Mouse (Mus musculus) CH12.LX (cell line): ENCODE data around the gene Styxl1. TPM values are rescaled to one million over a fixed set of nuclear protein-coding genes. Genes with fewer than 3 reads are reported as not detected.

ENCODE experiments used
- DNase-seq: peaks from one replicate; pipeline ENCODE4 v3.0.0-alpha.2; 2013; ENCODE audit errors: extremely low read depth
- H3K27ac ChIP-seq: 2 replicates; pipeline ENCODE4 v1.5.1; 2012; ENCODE audit warnings: low read depth, mild to moderate bottlenecking, control low read depth, moderate library complexity; ENCODE audit not compliant: insufficient read depth
- H3K27me3 ChIP-seq: replicated peaks from 2 replicates; pipeline ENCODE3; 2012; ENCODE audit warnings: inconsistent platforms
- H3K36me3 ChIP-seq, 2 experiments: replicated peaks in 1 of 2; 2 replicates each; pipeline versions ENCODE3 to v1.6.1; 2012; ENCODE audit warnings: inconsistent platforms in 1 of 2, low read length in 1 of 2, mild to moderate bottlenecking in 1 of 2, mixed read lengths in 1 of 2, moderate library complexity in 1 of 2; ENCODE audit not compliant: control insufficient read depth in 1 of 2, insufficient read depth in 1 of 2
- H3K4me1 ChIP-seq, 2 experiments: 2 replicates each; pipeline ENCODE4 v1.6.1; 2012; ENCODE audit warnings: inconsistent platforms in 1 of 2, moderate library complexity in 1 of 2; ENCODE audit not compliant: insufficient read depth in 2 of 2, control insufficient read depth in 1 of 2
- H3K4me2 ChIP-seq: 2 replicates; pipeline ENCODE4 v1.6.1; 2012; ENCODE audit warnings: low read depth, mild to moderate bottlenecking, control low read depth; ENCODE audit not compliant: poor library complexity, insufficient read depth, severe bottlenecking
- H3K4me3 ChIP-seq, 3 experiments: fragments of 150-350 bp in 1 of 3; sonication (generic) in 1 of 3; replicated peaks in 1 of 3; 2 replicates each; pipeline versions ENCODE3 to v1.5.1; 2011 to 2012; ENCODE audit warnings: low read depth in 2 of 3, low read length in 2 of 3, mild to moderate bottlenecking in 2 of 3, moderate library complexity in 2 of 3, control low read depth in 1 of 3, improper control_type of control experiment in 1 of 3, inconsistent platforms in 1 of 3, mixed read lengths in 1 of 3; ENCODE audit not compliant: poor library complexity in 1 of 3
- H3K79me2 ChIP-seq: replicated peaks from 2 replicates; pipeline ENCODE4 v1.6.1; 2012; ENCODE audit warnings: mild to moderate bottlenecking, moderate library complexity; ENCODE audit not compliant: control insufficient read depth, poor library complexity, insufficient read depth, severe bottlenecking; ENCODE audit errors: extremely low read depth
- H3K9ac ChIP-seq: 2 replicates; pipeline ENCODE4 v1.6.1; 2012; ENCODE audit warnings: low read depth, mild to moderate bottlenecking, control low read depth, moderate library complexity; ENCODE audit not compliant: insufficient read depth
- H3K9me3 ChIP-seq: replicated peaks from 2 replicates; pipeline ENCODE3; 2012; ENCODE audit warnings: low read length, inconsistent platforms, mixed read lengths
- CHD2 ChIP-seq: IDR thresholded peaks from 2 replicates; pipeline ENCODE4 v1.6.1; 2011; ENCODE audit warnings: low read length, improper control_type of control experiment
- CTCF ChIP-seq, 2 experiments: IDR thresholded peaks in 1 of 2; conservative IDR thresholded peaks in 1 of 2; 2 replicates each; pipeline ENCODE4 v1.5.1; 2011 to 2012; ENCODE audit warnings: low read depth in 2 of 2, low read length in 2 of 2, improper control_type of control experiment in 1 of 2, inconsistent platforms in 1 of 2, mild to moderate bottlenecking in 1 of 2, moderate library complexity in 1 of 2
- ELF1 ChIP-seq: IDR thresholded peaks from 2 replicates; pipeline ENCODE4 v1.6.1; 2014; ENCODE audit warnings: low read depth, mild to moderate bottlenecking, inconsistent platforms, low read length, improper control_type of control experiment
- GABPA ChIP-seq: IDR thresholded peaks from 2 replicates; pipeline ENCODE4 v1.6.1; 2012; ENCODE audit warnings: low read depth, low read length, improper control_type of control experiment, inconsistent platforms; ENCODE audit not compliant: insufficient replicate concordance
- HCFC1 ChIP-seq: IDR thresholded peaks from 2 replicates; pipeline ENCODE4 v1.6.1; 2012; ENCODE audit warnings: low read depth, mild to moderate bottlenecking, inconsistent platforms, low read length, improper control_type of control experiment
- KAT2A ChIP-seq: IDR thresholded peaks from 2 replicates; pipeline ENCODE4 v1.6.1; 2012; ENCODE audit warnings: low read length, improper control_type of control experiment, inconsistent platforms; ENCODE audit not compliant: insufficient replicate concordance
- MAFK ChIP-seq: IDR thresholded peaks from 2 replicates; pipeline ENCODE4 v1.6.1; 2011; ENCODE audit warnings: low read length, improper control_type of control experiment; ENCODE audit not compliant: insufficient replicate concordance
- MAZ ChIP-seq: IDR thresholded peaks from 2 replicates; pipeline ENCODE4 v1.6.1; 2012; ENCODE audit warnings: low read depth, mild to moderate bottlenecking, inconsistent platforms, low read length, improper control_type of control experiment, moderate library complexity
- MEF2A ChIP-seq: IDR thresholded peaks from 2 replicates; pipeline ENCODE4 v1.6.1; 2014; ENCODE audit warnings: low read depth, mild to moderate bottlenecking, inconsistent platforms, low read length, improper control_type of control experiment, borderline replicate concordance
- MXI1 ChIP-seq: IDR thresholded peaks from 2 replicates; pipeline ENCODE4 v1.6.1; 2011; ENCODE audit warnings: mild to moderate bottlenecking, low read depth, low read length, improper control_type of control experiment
- MYC ChIP-seq: IDR thresholded peaks from 2 replicates; pipeline ENCODE4 v1.6.1; 2011; ENCODE audit warnings: low read depth, mild to moderate bottlenecking, improper control_type of control experiment, low read length
- NELFE ChIP-seq: IDR thresholded peaks from 2 replicates; pipeline ENCODE4 v1.6.1; 2011; ENCODE audit warnings: low read depth, low read length, improper control_type of control experiment
- PAX5 ChIP-seq: IDR thresholded peaks from 2 replicates; pipeline ENCODE4 v1.6.1; 2012; ENCODE audit warnings: low read length, inconsistent platforms, mixed read lengths
- RAD21 ChIP-seq: IDR thresholded peaks from 2 replicates; pipeline ENCODE4 v1.6.1; 2011; ENCODE audit warnings: low read depth, mild to moderate bottlenecking, low read length, improper control_type of control experiment, moderate library complexity
- RCOR1 ChIP-seq: conservative IDR thresholded peaks from 2 replicates; pipeline ENCODE4 v1.6.1; 2012; ENCODE audit warnings: low read depth, mild to moderate bottlenecking, inconsistent platforms, low read length, improper control_type of control experiment
- TCF12 ChIP-seq: IDR thresholded peaks from 2 replicates; pipeline ENCODE4 v1.6.1; 2014; ENCODE audit warnings: low read depth, mild to moderate bottlenecking, inconsistent platforms, low read length, improper control_type of control experiment
- UBTF ChIP-seq: IDR thresholded peaks from 2 replicates; pipeline ENCODE4 v1.6.1; 2012; ENCODE audit warnings: low read depth, mild to moderate bottlenecking, inconsistent platforms, low read length, improper control_type of control experiment, moderate library complexity
- ZC3H11A ChIP-seq: IDR thresholded peaks from 2 replicates; pipeline ENCODE4 v1.6.1; 2012; ENCODE audit warnings: low read depth, mild to moderate bottlenecking, inconsistent platforms, low read length, improper control_type of control experiment
- ZKSCAN1 ChIP-seq: IDR thresholded peaks from 2 replicates; pipeline ENCODE4 v1.6.1; 2012; ENCODE audit warnings: low read depth, inconsistent platforms, low read length, improper control_type of control experiment, borderline replicate concordance
- ZMIZ1 ChIP-seq: IDR thresholded peaks from 2 replicates; pipeline ENCODE4 v1.6.1; 2012; ENCODE audit warnings: low read depth, mild to moderate bottlenecking, inconsistent platforms, low read length, improper control_type of control experiment
- ZNF384 ChIP-seq: IDR thresholded peaks from 2 replicates; pipeline ENCODE4 v1.6.1; 2012; ENCODE audit warnings: low read depth, low read length, improper control_type of control experiment, inconsistent platforms
- dilution Hi-C: fragments of 300-500 bp; cut with MboI; formaldehyde crosslinking; loops from 2 replicates; pipeline ENCODE4 v1.14.3; 2020; ENCODE audit warnings: low sequenced_read_pairs; ENCODE audit not compliant: extremely low pct_unique_long_range_greater_than_20kb, extremely low pct_ligation_motif_present
- in situ Hi-C: fragments of 300-500 bp; cut with MboI; formaldehyde crosslinking; loops from 3 replicates; pipeline ENCODE4 v1.14.3; 2019; ENCODE audit warnings: low sequenced_read_pairs, low pct_ligation_motif_present, low pct_unique_long_range_greater_than_20kb, mixed read lengths
- polyA plus RNA-seq: library from polyadenylated mRNA; unstranded; fragments of >175 nt; gene quantifications from 2 replicates; pipeline ENCODE4 v1.2.1, GENCODE M21; 2012; ENCODE audit warnings: low read depth; ENCODE audit not compliant: insufficient read length
- total RNA-seq, 2 experiments: library from RNA; depleted of rRNA; stranded (reverse); fragments of 300-350 nt in 1 of 2; fragments of >200 nt in 1 of 2; gene quantifications; 2 replicates each; pipeline ENCODE4 v1.2.3; 2012 to 2014

Styxl1 gene
- total and polyA plus RNA-seq, 3 experiments: not detected

GRCm38 (mm10) chr5:135730278-135730677 is 47.9 kb downstream of the Styxl1 start:
- Histone ChIP-seq H3K27me3 (no peaks in the 10 kb centered on the region), H3K9me3 (no peaks in the 10 kb centered on the region), H3K9ac (no peak overlapping the region), H3K36me3 (peaks cover 68 to 99% of the 10 kb centered on the region in 2 experiments), H3K4me2 (no peak overlapping the region), H3K4me3 (no peak overlapping the region), H3K4me1 (peaks cover 0 to 17% of the 10 kb centered on the region in 2 experiments; a peak in 2 of 4 replicates), H3K79me2 (no peaks in the 10 kb centered on the region), H3K27ac (no peak overlapping the region)
- dilution Hi-C loops: no loop called here
- in situ Hi-C loops: no loop called here
- no peak for DNase-seq
- TF ChIP-seq TCF12 (no peak), RCOR1 (no peak), MAZ (no peak), MEF2A (no peak), ZC3H11A (no peak), ZKSCAN1 (no peak)

DNA sequence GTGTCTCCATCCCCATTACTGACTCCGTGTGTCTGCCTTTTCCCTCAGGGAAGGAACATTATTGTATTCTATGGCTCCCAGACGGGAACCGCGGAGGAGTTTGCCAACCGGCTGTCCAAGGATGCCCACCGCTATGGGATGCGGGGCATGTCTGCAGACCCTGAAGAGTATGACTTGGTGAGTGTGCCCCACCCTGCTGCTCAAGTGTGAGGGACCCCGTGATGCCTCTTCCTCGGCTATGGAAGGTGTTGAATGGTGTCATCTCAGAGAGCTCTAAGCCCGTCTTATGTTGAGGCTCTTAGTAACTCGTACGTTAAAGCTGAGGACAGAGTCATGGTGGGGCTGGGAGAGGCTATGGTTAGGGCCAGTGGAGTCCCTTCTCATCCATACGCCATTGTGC is 48.8 kb downstream of the Styxl1 start:
- in situ Hi-C loops (no loop called here), dilution Hi-C loops (no loop called here)
- H3K9ac ChIP-seq: no peak overlapping the region
- H3K4me3 ChIP-seq: no peak overlapping the region
- no peaks in the 10 kb centered on the region for H3K9me3 ChIP-seq
- TF ChIP-seq MAZ (no peak), CTCF (conservative IDR thresholded peaks at IDR 0.05 in 1 of 2, IDR thresholded peaks at IDR 0.05 in 1 of 2; ENCODE audit: low read depth in 2 of 2, low read length in 2 of 2) (no peak), RAD21 (no peak), TCF12 (no peak), ZNF384 (no peak), MAFK (no peak), NELFE (no peak), ZMIZ1 (no peak), MYC (no peak), ELF1 (no peak), GABPA (no peak), UBTF (no peak), PAX5 (no peak), MXI1 (no peak), CHD2 (no peak), RCOR1 (no peak), KAT2A (no peak), ZKSCAN1 (no peak), HCFC1 (no peak)
- no peak for DNase-seq
- no peaks in the 10 kb centered on the region for H3K79me2 ChIP-seq
- no peaks in the 10 kb centered on the region for H3K27me3 ChIP-seq
- peaks cover 4 to 23% of the 10 kb centered on the region in 2 experiments for H3K4me1 ChIP-seq
- no peak overlapping the region for H3K27ac ChIP-seq
- H3K4me2 ChIP-seq: no peak overlapping the region
- peaks cover 60 to 95% of the 10 kb centered on the region in 2 experiments for H3K36me3 ChIP-seq
